Mouse (Mus musculus): ENCODE measurements around the gene Krt32.

Krt32 gene

GRCm38 (mm10) chr11:100087861-100088260 lies at the start of gene Krt32:
TSS of gene Krt32 (minus strand) at chr11:100088226.
- DNase-seq (ENCODE audit: low spot score): no peak

GRCm38 (mm10) chr11:100137693-100138092 lies 49.7 kb upstream of the Krt32 start:
- no peak for DNase-seq (ENCODE audit: low spot score)

- DNase-seq (ENCODE audit: low spot score): no peak
Observed at GRCm38 (mm10) chr11:100136559-100136958, 48.5 kb upstream of the Krt32 start.

GRCm38 (mm10) chr11:100135731-100136130 lies 47.7 kb upstream of the Krt32 start, which contains the start of gene Krt15:
TSS of gene Krt15 (minus strand) at chr11:100135928.
- no peak for DNase-seq (ENCODE audit: low spot score)

- no peak for DNase-seq (ENCODE audit: low spot score)
Observed at GRCm38 (mm10) chr11:100124901-100125300, 36.9 kb upstream of the Krt32 start.

GRCm38 (mm10) chr11:100121466-100121865 lies 33.4 kb upstream of the Krt32 start, which contains the start of gene Krt13:
TSS of gene Krt13 (minus strand) at chr11:100121566.
- no peak for DNase-seq (ENCODE audit: low spot score)

GRCm38 (mm10) chr11:100120331-100120730 lies 32.3 kb upstream of the Krt32 start:
- no peak for DNase-seq (ENCODE audit: low spot score)

GRCm38 (mm10) chr11:100113742-100114029 lies 25.7 kb upstream of the Krt32 start:
- DNase-seq (ENCODE audit: low spot score): no peak

GRCm38 (mm10) chr11:100112935-100113741 lies 25.1 kb upstream of the Krt32 start:
- no peak for DNase-seq (ENCODE audit: low spot score)

GRCm38 (mm10) chr11:100105576-100106122 lies 17.6 kb upstream of the Krt32 start, which contains the start of gene Krt36:
TSS of gene Krt36 (minus strand) at chr11:100105626.
- DNase-seq (ENCODE audit: low spot score): no peak

- no peak for DNase-seq (ENCODE audit: low spot score)
Observed at GRCm38 (mm10) chr11:100102693-100103429, 14.8 kb upstream of the Krt32 start.

GRCm38 (mm10) chr11:100100391-100100790 lies 12.4 kb upstream of the Krt32 start:
- no peak for DNase-seq (ENCODE audit: low spot score)

- DNase-seq (ENCODE audit: low spot score): no peak
Observed at GRCm38 (mm10) chr11:100097819-100098218, 9.8 kb upstream of the Krt32 start.

GRCm38 (mm10) chr11:100096141-100096540 lies 8.1 kb upstream of the Krt32 start, which contains the start of gene Krt35:
TSS of gene Krt35 (minus strand) at chr11:100096241.
- no peak for DNase-seq (ENCODE audit: low spot score)

- DNase-seq (ENCODE audit: low spot score): no peak
Observed at GRCm38 (mm10) chr11:100088378-100089025, 476 bp upstream of the Krt32 start.

GRCm38 (mm10) chr11:100073873-100074272 lies 14.2 kb downstream of the Krt32 start:
- no peak for DNase-seq (ENCODE audit: low spot score)

GRCm38 (mm10) chr11:100067293-100068036 lies 20.6 kb downstream of the Krt32 start:
- no peak for DNase-seq (ENCODE audit: low spot score)

- no peak for DNase-seq (ENCODE audit: low spot score)
Observed at GRCm38 (mm10) chr11:100066236-100067010, 21.6 kb downstream of the Krt32 start.

- DNase-seq (ENCODE audit: low spot score): no peak
Observed at GRCm38 (mm10) chr11:100058875-100059274, 29.2 kb downstream of the Krt32 start.

Measured in ovary, postnatal 36 days (tissue).